Mouse (Mus musculus) lung, adult 18-20 months (tissue): Measurements from ENCODE around the gene Lman1l.
A peak's percentile ranks its signal among the peaks of the same experiment; 100 is the strongest.

Experiments
- DNase-seq, 2 experiments: peaks; one replicate each; pipeline ENCODE4 v3.0.0; 2022; ENCODE audit warnings: mixed read lengths in 2 of 2

Lman1l gene

DNA sequence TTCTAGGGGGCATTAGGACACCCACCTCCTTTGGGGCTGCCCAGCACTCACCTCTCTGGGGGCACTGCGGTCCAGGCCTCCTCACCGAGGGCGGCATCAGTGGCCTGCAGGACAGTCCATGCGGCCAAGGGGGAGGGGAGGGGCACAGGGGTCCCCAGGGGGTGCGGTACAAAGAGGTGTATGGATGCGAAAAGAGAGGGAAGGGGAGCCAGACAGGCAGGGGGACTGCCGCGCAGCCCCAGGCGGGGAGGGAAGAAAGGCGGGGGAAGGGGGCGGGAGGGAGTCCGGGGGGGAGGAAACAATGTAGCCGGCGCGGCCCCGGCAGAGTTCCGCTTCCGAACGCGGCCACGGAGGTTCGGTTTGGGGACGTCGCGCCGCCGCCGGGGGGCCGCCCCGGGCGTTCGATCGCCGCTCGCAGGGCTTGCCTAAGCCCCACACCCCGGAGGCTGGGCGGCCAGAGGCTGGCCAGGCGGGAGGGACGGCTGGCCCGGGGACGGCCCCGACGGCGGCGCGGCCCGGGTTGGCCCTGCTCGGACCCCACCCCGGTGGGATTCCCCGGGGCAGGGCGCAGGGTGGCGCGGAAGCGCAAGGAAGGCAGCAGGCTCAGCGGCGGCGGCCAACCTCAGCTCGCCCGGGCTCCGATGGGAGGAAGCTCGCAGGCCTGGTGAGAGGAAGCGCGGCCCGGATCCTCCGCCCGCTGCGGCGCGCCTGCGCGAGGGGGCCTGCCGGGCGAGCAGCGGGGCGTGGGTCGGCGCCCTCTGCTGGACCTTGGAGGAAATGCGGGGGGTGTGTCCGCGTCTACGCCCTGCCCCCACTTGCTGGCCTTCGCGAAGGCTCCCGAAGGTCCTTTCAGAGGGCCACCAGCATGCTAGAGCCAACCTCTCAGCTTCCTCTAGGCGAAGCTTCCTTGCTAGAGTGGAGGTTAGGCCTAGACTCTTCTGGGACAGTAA, 24.6 kb upstream of the Lman1l start:
- DNase-seq, result peak; percentile 90 to 91

- no peak for DNase-seq
These were observed 23.9 kb upstream of the Lman1l start for GRCm38 (mm10) chr9:57644442-57644943.

DNA sequence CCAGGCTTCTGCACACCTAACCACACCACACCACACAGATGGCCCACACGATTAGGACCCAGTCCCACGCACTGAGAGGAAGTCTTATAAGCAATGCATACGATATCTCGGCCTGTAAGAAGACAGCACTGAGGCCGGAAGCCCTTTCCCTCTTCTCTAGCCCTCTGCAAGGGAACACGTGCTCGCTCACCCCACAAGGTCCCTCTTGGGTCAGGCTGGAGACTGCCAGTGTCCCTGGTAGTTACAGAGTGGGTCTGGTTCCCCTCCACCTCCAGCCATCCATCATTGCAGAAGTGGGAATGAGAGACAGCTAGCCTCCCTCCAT, 23.2 kb upstream of the Lman1l start:
- peak in 1 of 2 experiments; percentile 44 for DNase-seq

DNA sequence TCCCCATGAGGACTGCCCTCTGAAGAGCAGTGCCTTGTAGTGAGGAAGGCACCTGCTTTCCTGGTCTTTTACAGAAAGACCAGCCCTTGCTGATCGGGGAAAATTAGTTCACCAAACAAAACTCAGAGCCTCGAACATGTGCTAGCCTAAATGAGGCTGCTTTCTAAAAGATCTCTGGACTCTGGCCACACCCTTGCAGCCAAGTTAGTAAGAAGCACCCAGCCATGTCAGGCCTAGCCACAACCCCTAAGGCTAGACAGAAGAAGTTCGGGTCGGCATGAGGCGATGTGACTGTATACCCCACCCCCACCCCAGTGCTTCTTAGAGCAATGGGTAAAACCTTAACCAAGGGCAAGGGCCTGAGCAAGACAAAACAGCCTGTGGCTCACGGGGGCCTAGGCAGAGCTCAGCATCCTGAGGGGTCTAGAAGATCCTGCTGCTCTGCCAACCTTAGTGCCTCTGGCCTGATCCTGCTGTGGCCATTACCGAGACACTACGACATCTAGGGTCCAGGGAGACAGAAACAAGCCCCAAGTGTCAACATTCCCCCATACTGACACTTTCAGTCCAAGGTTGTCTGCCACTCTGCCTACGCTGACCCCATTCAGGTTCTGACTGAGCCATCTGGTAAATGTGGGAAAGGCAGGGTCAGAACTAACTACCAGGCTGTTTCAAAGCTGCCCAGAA, 22.7 kb upstream of the Lman1l start:
- DNase-seq, result no peak

DNA sequence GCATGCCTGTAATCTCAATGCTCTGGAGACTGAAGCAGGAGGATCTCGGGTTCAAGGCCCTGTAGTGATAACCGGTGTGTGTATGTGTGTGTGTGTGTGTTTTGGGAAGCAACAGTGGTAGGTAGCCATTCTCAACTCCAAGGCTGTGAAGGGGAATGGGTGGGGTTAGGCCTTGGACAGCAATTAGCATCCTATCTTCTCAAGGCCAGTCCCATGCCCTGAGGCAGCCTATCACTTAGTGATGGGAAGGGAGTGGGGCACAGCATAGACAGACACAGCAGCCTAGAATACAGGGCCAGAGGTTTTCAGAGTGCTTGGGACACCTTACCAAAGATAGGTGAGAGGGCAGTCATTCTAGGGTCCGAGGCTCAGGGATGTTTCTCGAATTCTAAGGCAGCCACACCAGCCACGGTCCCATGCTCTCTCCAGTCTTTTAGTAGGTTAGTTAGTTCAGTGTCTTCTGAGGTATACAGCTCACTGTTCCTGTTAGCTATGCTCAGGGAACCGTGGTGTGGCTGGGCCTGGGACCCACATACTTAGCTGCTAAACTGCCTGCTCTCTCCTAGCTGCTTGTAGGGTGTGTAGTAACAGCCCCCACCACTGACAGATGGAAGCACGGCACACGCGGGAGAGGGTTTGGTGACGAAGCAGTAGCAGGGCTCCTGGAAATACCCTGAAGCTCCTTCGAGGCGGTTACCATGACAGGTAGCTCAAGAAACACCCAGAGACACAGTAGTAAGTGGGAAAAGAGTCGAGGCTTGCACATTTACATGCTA, 21.4 kb upstream of the Lman1l start:
- DNase-seq, result peak in 1 of 2 experiments; percentile 2

DNA sequence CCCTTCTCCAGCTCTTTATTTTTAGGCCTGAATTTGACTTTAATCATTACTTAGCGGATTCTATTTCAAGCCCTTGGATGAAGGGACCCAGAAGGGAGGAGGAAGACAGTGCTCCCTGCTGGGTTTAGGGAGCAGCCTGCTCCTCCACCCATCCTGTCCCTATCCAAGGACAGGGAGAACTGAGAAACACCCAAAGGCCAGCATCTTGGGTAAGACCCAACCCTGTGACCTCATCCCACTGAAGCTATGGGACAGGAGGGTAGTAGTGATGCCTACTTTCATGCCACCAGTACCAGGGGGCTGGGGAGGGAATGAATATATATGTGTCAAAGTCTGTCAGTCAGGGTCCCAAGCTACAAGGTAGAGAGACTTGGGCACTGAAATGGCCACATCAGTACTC, 20.4 kb upstream of the Lman1l start:
- DNase-seq, result peak; percentile 19 to 46

DNA sequence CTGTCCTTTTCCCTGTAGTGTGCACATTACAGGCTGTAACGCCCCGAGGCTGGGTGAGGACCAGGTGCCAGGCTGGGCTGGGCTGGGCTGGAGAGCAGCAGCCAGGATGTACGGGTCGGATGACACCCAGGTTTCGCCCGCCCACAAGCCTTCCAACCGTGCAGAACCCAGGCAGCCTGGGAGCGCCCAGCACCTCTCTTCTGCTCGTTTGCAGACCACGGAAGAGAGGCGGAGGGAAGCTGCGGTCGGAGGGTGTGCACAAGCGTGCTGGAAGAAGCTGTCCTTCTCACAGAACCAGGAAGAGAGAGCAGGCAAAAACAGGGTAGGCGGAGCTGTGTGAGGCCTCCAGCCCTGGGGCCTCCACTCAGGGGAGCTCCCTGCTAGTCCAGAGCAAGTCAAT, 19.8 kb upstream of the Lman1l start:
- DNase-seq, result peak; percentile 86 to 87

GRCm38 (mm10) chr9:57639661-57640328, 19.2 kb upstream of the Lman1l start:
- peak in 1 of 2 experiments; percentile 11 for DNase-seq

GRCm38 (mm10) chr9:57638651-57639459, 18.3 kb upstream of the Lman1l start:
- peak; percentile 86 to 90 for DNase-seq

GRCm38 (mm10) chr9:57637741-57638322, 17.3 kb upstream of the Lman1l start:
- DNase-seq, result peak; percentile 67 to 79

GRCm38 (mm10) chr9:57637272-57637671, 16.7 kb upstream of the Lman1l start:
- no peak for DNase-seq

GRCm38 (mm10) chr9:57633481-57634024, 13.0 kb upstream of the Lman1l start:
- no peak for DNase-seq

DNA sequence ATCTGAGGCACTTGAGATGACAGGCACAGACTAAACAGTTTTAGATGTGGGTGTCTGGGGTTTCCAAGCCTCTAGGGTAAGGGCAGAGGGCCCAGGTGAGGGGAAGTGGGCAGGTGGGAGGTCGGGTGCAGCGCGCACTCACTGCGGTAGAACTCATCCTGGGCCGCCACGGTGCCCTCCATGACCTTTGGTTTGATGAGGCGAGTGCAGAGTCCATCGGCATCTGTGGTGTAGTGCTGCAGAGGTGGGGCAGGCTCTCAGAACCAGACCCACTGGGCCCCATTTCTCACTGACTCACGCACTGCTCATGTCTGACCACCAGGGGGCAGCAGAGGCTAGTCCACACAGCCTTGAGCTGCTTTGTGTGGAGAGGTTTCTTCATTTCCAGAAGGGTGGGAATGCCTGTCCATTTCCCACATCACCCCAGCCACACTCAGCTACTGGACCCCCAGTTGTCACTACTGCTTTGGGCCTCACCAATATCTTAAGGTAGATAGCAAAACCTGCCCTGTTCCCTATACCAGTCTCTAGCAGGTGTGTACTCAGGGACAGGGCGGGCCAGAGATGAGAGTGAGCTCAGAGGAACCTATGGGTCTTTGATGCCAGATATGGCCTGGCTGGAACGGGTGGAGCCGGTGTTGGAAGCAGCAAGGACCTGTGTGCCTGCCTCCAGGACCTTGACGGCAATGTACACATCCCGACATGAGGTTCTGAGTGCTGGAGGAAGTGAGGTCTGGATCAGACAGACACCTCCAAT, 8.7 kb upstream of the Lman1l start:
- peak; percentile 77 to 79 for DNase-seq

- no peak for DNase-seq
These were observed 8.1 kb upstream of the Lman1l start for GRCm38 (mm10) chr9:57628717-57629116.

- DNase-seq, result no peak
These were observed 7.3 kb upstream of the Lman1l start for GRCm38 (mm10) chr9:57627892-57628291.

- no peak for DNase-seq
These were observed 6.6 kb upstream of the Lman1l start for GRCm38 (mm10) chr9:57627191-57627590.

DNA sequence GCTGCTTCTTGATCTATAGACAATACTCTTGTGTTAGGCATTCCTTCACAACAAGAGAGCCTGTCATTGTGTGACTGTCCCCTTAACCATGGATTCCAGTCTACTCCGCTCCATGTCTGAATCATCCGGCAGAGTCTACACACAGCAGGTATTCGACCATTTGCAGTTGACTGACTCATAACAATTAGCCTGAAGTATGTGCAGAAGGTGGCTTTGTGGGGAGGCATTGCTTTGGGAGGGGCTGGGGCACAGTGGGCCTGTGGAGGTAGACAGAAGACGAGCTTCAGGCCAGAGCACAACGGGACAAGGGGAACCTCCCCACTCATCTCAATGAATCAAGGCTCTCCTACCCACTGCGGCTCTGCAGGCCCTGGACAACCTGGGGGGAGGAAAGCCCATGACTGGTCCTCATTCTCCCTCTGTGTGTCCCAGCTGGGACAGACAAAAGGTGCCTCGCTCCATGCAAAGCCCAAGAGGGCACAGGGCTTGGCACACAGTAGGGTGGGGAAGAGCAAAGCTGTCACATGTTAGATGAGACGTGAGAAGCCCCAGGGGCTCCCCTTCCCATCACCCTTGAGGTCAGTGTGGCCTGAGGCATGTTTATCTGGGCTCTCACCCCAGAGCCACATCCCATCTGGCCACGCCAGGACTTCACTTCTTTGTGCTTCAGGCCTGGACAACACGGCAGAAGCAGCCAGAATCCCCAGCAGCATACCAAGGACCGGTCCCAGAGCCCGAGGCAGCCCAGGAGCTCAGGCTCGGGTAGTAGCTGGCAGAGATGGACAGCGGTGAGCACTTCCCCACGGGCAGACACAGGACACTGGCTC, 5.3 kb upstream of the Lman1l start:
- DNase-seq, result no peak

DNA sequence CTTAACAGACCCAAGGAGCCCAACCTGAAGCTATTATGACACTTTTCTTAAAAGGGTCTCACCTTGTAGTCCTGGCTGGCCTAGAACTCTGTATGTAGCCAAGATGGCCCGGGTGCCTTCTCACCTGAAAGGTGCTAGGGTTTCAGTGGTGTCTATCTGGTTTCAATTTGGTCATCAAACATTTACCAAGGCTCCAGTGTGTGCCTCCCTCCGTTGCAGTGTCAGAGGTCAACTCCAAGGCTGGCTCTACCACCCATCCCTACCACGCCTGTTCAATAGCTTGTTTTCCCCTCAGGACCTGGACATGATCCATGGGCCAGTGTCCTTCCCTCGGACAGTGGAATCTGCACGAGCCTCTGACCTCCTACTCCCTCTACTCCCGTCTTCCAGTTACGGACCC, 3.7 kb upstream of the Lman1l start:
- no peak for DNase-seq

- DNase-seq, result no peak
These were observed 1.7 kb downstream of the Lman1l start for GRCm38 (mm10) chr9:57618854-57619253.
